Mouse (Mus musculus): ENCODE data around the gene Arid5b.

- TF ChIP-seq CTCF (IDR thresholded peaks at IDR 0.05; ENCODE audit: low read depth): no peak
- no peak for TF ChIP-seq EP300 (IDR thresholded peaks at IDR 0.05; ENCODE audit: low read depth)
Measured at GRCm38 (mm10) chr10:68180721-68181120, 97.8 kb downstream of the Arid5b start.

All from heart, postnatal 0 days (tissue).